Mouse (Mus musculus) embryonic fibroblast, embryonic 13.5 days (primary cell): ENCODE data around the gene Tanc1.

Experiments
- CTCF ChIP-seq: IDR thresholded peaks from 2 replicates; pipeline ENCODE4 v1.5.1; 2011; ENCODE audit warnings: mild to moderate bottlenecking, control low read depth, low read length, moderate library complexity, borderline replicate concordance; ENCODE audit not compliant: insufficient read depth
- POLR2A ChIP-seq: IDR thresholded peaks from 2 replicates; pipeline ENCODE4 v1.6.1; 2011; ENCODE audit warnings: low read depth, mild to moderate bottlenecking, control low read depth, low read length, moderate library complexity

DNA sequence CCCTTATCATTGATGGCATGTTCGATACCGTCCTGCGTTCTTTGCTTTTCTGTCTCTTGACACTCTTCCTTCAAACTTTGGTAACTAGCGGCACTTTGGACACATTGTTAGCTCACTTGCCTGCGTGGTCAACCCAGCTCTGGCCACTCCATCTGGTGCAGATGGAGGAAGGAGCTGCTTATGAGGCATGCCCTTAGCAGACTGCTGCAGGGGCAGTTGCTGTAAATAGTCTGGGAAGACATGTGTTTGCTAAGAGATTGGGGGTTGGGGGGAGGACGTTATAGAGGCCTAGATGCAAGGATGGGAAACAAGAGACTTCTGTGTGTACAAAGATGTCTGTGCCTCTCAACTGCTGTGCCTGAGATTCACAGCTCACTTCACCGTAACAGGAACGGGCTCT lies 100.2 kb downstream of the Tanc1 start:
- TF ChIP-seq CTCF (no peak), POLR2A (no peak)
